Mouse (Mus musculus) lung, adult 2 months (tissue): ENCODE data around the gene Asb8. TPM values are rescaled to one million over a fixed set of nuclear protein-coding genes. Genes with fewer than 3 reads are reported as not detected.

Experiments
- DNase-seq: peaks from one replicate; pipeline ENCODE4 v3.0.0; 2022
- H3K4me1 ChIP-seq: fragments of 200-500 bp; 2 replicates; pipeline ENCODE4 v1.6.1; 2011; ENCODE audit warnings: low read length; ENCODE audit not compliant: control insufficient read depth, insufficient read depth
- H3K4me3 ChIP-seq: fragments of 200-500 bp; replicated peaks from 2 replicates; pipeline ENCODE3; 2011; ENCODE audit warnings: low read depth, mild to moderate bottlenecking, control low read depth, low read length; ENCODE audit errors: extremely low read depth
- CTCF ChIP-seq: fragments of 200-500 bp; IDR thresholded peaks from 2 replicates; pipeline ENCODE4 v1.5.1; 2011; ENCODE audit warnings: mild to moderate bottlenecking, low read length, control low read depth; ENCODE audit not compliant: insufficient read depth
- POLR2A ChIP-seq: fragments of 200-500 bp; IDR thresholded peaks from 2 replicates; pipeline ENCODE4 v1.6.1; 2011; ENCODE audit warnings: low read depth, mild to moderate bottlenecking, control low read depth, low read length, borderline replicate concordance; ENCODE audit errors: extremely low read depth
- WGBS: fragments of 180-500 bp; shearing (Covaris S2); methylation state at CpG from one replicate; pipeline ENCODE4 v1.1.7; 2018; 5-methylcytosine and 5-hydroxymethylcytosine counted together
- polyA plus RNA-seq: library from polyadenylated mRNA; depleted of rRNA; stranded (reverse); fragments of >200 nt; gene quantifications from 2 replicates; pipeline ENCODE4 v1.2.3, GENCODE M21; 2012

The Asb8 gene
- polyA plus RNA-seq, 1 experiment, result 40.0 TPM

GRCm38 (mm10) chr15:98157253-98157652, 8.2 kb downstream of the Asb8 start:
- H3K4me1 ChIP-seq, result no peaks in the 10 kb centered on the region; the same call in none of the 2 replicates
- WGBS, result 67% methylated on average over 1 of the region's 1 CpGs
- no peak for DNase-seq
- no peak overlapping the region for H3K4me3 ChIP-seq
- TF ChIP-seq CTCF (no peak), POLR2A (no peak)

GRCm38 (mm10) chr15:98155944-98156343, 9.5 kb downstream of the Asb8 start:
- DNase-seq, result no peak
- Histone ChIP-seq H3K4me1 (no peaks in the 10 kb centered on the region; the same call in 1 of the 2 replicates), H3K4me3 (no peak overlapping the region)
- TF ChIP-seq CTCF (no peak), POLR2A (no peak)
- WGBS, result 48% methylated on average over 4 of the region's 4 CpGs

GRCm38 (mm10) chr15:98155272-98155671, 10.2 kb downstream of the Asb8 start:
- Histone ChIP-seq H3K4me1 (no peaks in the 10 kb centered on the region; the same call in 1 of the 2 replicates), H3K4me3 (no peak overlapping the region)
- WGBS, result 79% methylated on average over 5 of the region's 5 CpGs
- TF ChIP-seq POLR2A (no peak), CTCF (no peak)
- no peak for DNase-seq

- WGBS, result 78% methylated on average over 3 of the region's 3 CpGs
- DNase-seq, result no peak
- TF ChIP-seq POLR2A (no peak), CTCF (no peak)
- H3K4me1 ChIP-seq, result no peaks in the 10 kb centered on the region; the same call in 1 of the 2 replicates
- H3K4me3 ChIP-seq, result no peak overlapping the region
Measured at GRCm38 (mm10) chr15:98154631-98155030, 10.8 kb downstream of the Asb8 start.

- no peak overlapping the region for H3K4me3 ChIP-seq
- no peak for DNase-seq
- no peak for TF ChIP-seq POLR2A
- no peak for TF ChIP-seq CTCF
- H3K4me1 ChIP-seq, result no peaks in the 10 kb centered on the region; the same call in 1 of the 2 replicates
- WGBS, result 66% methylated on average over 4 of the region's 4 CpGs
Measured at GRCm38 (mm10) chr15:98154146-98154545, 11.3 kb downstream of the Asb8 start.

GRCm38 (mm10) chr15:98153625-98154024, 11.8 kb downstream of the Asb8 start:
- TF ChIP-seq CTCF (peak; percentile 30; the same call in 1 of the 2 replicates), POLR2A (no peak)
- Histone ChIP-seq H3K4me1 (no peaks in the 10 kb centered on the region; the same call in 1 of the 2 replicates), H3K4me3 (no peak overlapping the region)
- 33% methylated on average over 3 of the region's 3 CpGs for WGBS
- no peak for DNase-seq

GRCm38 (mm10) chr15:98152916-98153315, 12.5 kb downstream of the Asb8 start:
- 71% methylated on average over 7 of the region's 7 CpGs for WGBS

GRCm38 (mm10) chr15:98149166-98149602, 16.2 kb downstream of the Asb8 start:
- no peak overlapping the region for H3K4me3 ChIP-seq
- peaks cover 8% of the 10 kb centered on the region for H3K4me1 ChIP-seq
- no peak for DNase-seq
- 48% methylated on average over 10 of the region's 10 CpGs for WGBS
- TF ChIP-seq CTCF (no peak), POLR2A (no peak)

More at GRCm38 (mm10) chr15:98152916-98153315, 12.5 kb downstream of the Asb8 start:
- DNase-seq, result no peak
- no peak overlapping the region for H3K4me3 ChIP-seq
- no peak for TF ChIP-seq POLR2A
- TF ChIP-seq CTCF, result no peak
- H3K4me1 ChIP-seq, result no peaks in the 10 kb centered on the region; the same call in 1 of the 2 replicates

- H3K4me1 ChIP-seq, result peaks cover 8% of the 10 kb centered on the region
- WGBS, result 61% methylated on average over 3 of the region's 3 CpGs
- TF ChIP-seq POLR2A, result no peak
- TF ChIP-seq CTCF, result no peak
- no peak overlapping the region for H3K4me3 ChIP-seq
- no peak for DNase-seq
Measured at GRCm38 (mm10) chr15:98148356-98148755, 17.1 kb downstream of the Asb8 start.

- TF ChIP-seq CTCF (no peak), POLR2A (peak; percentile 76; the same call in 1 of the 2 replicates)
- WGBS, result 1% methylated on average over 38 of the region's 38 CpGs
- DNase-seq, result peak; percentile 86
- Histone ChIP-seq H3K4me3 (peak overlapping the region; percentile 76), H3K4me1 (peaks cover 8% of the 10 kb centered on the region)
Measured at GRCm38 (mm10) chr15:98145559-98146181, 19.8 kb downstream of the Asb8 start.
